Mouse (Mus musculus) midbrain, embryonic 10.5 days (tissue): ENCODE results near the gene Pkm. TPM values are rescaled to one million over a fixed set of nuclear protein-coding genes. Genes with fewer than 3 reads are reported as not detected.

Experiments
- DNase-seq: peaks from one replicate; pipeline ENCODE4 v3.0.0-alpha.2; 2017; ENCODE audit warnings: low spot score
- H3K27ac ChIP-seq: fragments of 300-500 bp; sonication (generic); replicated peaks from 2 replicates; pipeline ENCODE4 v1.5.1; 2016; ENCODE audit warnings: mild to moderate bottlenecking
- H3K27me3 ChIP-seq: fragments of 300-500 bp; sonication (generic); 2 replicates; pipeline ENCODE4 v1.6.1; 2016; ENCODE audit warnings: low read depth, mild to moderate bottlenecking; ENCODE audit not compliant: poor library complexity, severe bottlenecking
- H3K36me3 ChIP-seq: fragments of 300-500 bp; sonication (generic); 2 replicates; pipeline ENCODE4 v1.6.1; 2016; ENCODE audit warnings: mild to moderate bottlenecking, moderate library complexity
- H3K4me1 ChIP-seq: fragments of 300-500 bp; sonication (generic); 2 replicates; pipeline ENCODE4 v1.6.1; 2016
- H3K4me3 ChIP-seq: fragments of 300-500 bp; sonication (generic); 2 replicates; pipeline ENCODE4 v1.5.1; 2016; ENCODE audit warnings: mild to moderate bottlenecking, moderate library complexity
- H3K9me3 ChIP-seq: fragments of 300-500 bp; sonication (generic); replicated peaks from 2 replicates; pipeline ENCODE4 v1.6.1; 2016; ENCODE audit warnings: mild to moderate bottlenecking
- WGBS: fragments of 180-500 bp; shearing (Covaris S2); methylation state at CpG from one replicate; pipeline ENCODE4 v1.1.7; 2016; 5-methylcytosine and 5-hydroxymethylcytosine counted together
- polyA plus RNA-seq: library from polyadenylated mRNA; unstranded; fragments of >200 nt; fragmentation: Nextera tagmentation; extraction: Ambion mirVana; gene quantifications from 2 replicates; pipeline ENCODE4 v1.2.1, GENCODE M21; 2016

The Pkm gene
- polyA plus RNA-seq, 1 experiment from 2014 or later: 3,271 TPM

DNA sequence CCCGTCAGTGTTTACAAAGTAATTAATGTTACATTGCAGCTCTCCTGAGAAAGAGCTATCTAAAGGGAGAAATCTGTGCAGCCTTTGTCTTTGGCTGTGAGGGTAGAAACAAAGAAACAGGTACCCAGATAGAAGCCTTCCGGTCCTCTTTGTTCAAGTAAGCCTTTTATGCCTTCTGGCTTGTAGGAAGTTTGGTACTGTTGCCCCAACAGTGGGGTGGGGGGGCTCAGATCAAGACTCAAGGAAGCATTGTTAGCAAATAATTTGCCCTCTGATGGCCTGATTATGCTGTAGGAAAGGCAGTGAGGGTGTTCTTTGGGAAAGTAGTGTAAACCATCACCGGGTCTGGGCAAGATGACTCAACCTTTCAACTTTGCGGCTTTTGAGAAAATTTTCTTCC lies 2.0 kb downstream of the Pkm start:
- no peak for DNase-seq
- H3K36me3 ChIP-seq: peaks cover 48% of the 10 kb centered on the region
- peaks cover 63% of the 10 kb centered on the region for H3K4me1 ChIP-seq
- H3K27me3 ChIP-seq: no peaks in the 10 kb centered on the region
- H3K9me3 ChIP-seq: no peaks in the 10 kb centered on the region
- peak overlapping the region; percentile 92 for H3K4me3 ChIP-seq
- WGBS: 7% methylated on average over 4 of the region's 4 CpGs
- peak overlapping the region; percentile 100 for H3K27ac ChIP-seq

DNA sequence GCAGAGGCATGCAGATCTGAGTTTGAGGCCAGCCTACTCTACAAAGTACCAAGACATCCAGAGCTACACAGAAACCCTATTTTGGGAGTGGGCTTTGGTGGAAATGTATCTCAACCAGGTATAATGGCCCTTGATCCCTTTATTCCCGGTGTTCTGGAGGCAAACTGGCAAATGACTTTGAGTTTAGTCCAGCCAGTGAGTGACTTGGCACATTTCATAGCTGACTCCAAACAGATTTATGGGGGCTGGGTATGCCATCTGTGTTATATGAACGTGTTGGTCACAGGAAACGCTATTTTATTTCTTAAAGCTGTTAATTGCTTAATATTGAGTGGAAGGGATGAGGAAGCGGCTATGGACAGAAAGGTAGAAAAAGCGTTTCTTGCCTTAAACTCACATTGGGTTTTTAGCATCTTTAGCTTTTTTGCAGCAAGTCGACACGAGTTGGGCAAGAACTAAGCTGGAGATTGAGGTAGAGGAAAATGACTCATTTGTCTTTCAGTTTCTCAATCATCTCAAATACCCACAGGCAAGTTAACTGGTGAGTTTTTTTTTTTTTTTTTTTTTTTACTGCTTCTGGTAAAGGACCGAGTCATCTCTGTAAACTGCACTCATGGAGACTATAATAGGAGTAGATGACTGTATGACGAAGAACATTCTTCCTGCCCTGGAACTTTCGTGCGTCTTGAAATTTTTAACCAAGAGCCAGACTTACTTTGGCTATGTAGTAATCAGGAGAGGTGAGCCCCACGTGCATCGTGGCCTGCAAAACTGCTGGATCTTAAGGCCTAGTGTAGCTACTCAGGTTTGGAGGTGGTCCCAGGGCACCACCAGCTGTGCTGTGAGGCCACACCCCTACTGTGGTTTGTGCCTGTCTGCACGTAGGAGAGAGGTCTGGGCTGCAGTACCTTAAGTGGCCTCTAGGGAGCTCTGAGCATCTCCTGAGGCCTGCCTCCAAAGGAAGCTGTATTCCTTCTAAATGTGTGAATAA lies 3.2 kb downstream of the Pkm start:
- peak; percentile 89 for DNase-seq
- H3K27ac ChIP-seq: peak overlapping the region; percentile 100
- 29% methylated on average over 14 of the region's 14 CpGs for WGBS
- no peaks in the 10 kb centered on the region for H3K27me3 ChIP-seq
- H3K4me3 ChIP-seq: peak overlapping the region; percentile 92
- H3K4me1 ChIP-seq: peaks cover 71% of the 10 kb centered on the region
- no peaks in the 10 kb centered on the region for H3K9me3 ChIP-seq
- H3K36me3 ChIP-seq: peaks cover 60% of the 10 kb centered on the region

- Histone ChIP-seq H3K27me3 (no peaks in the 10 kb centered on the region), H3K36me3 (peaks cover 71% of the 10 kb centered on the region), H3K4me3 (peak overlapping the region; percentile 92), H3K27ac (peak overlapping the region; percentile 100), H3K9me3 (no peaks in the 10 kb centered on the region), H3K4me1 (peaks cover 64% of the 10 kb centered on the region)
- 66% methylated on average over 10 of the region's 10 CpGs for WGBS
- no peak for DNase-seq
These were observed 4.3 kb downstream of the Pkm start for GRCm38 (mm10) chr9:59660421-59660820.

GRCm38 (mm10) chr9:59661298-59661975 lies 5.3 kb downstream of the Pkm start:
- H3K27me3 ChIP-seq: no peaks in the 10 kb centered on the region
- peaks cover 81% of the 10 kb centered on the region for H3K36me3 ChIP-seq
- no peak for DNase-seq
- no peaks in the 10 kb centered on the region for H3K9me3 ChIP-seq
- 77% methylated on average over 6 of the region's 6 CpGs for WGBS
- H3K4me1 ChIP-seq: peaks cover 60% of the 10 kb centered on the region
- H3K4me3 ChIP-seq: peak overlapping the region; percentile 92
- peak overlapping the region; percentile 100; the same call in 1 of the 2 replicates for H3K27ac ChIP-seq

- Histone ChIP-seq H3K4me1 (peaks cover 58% of the 10 kb centered on the region), H3K36me3 (peaks cover 95% of the 10 kb centered on the region), H3K4me3 (no peak overlapping the region), H3K27ac (no peak overlapping the region), H3K27me3 (no peaks in the 10 kb centered on the region), H3K9me3 (no peaks in the 10 kb centered on the region)
- whole genome bisulfite sequencing: 92% methylated on average over 7 of the region's 7 CpGs
- no peak for DNase-seq
These were observed 7.1 kb downstream of the Pkm start for GRCm38 (mm10) chr9:59663226-59663625.

- Histone ChIP-seq H3K4me1 (peaks cover 50% of the 10 kb centered on the region), H3K36me3 (peaks cover 97% of the 10 kb centered on the region), H3K4me3 (no peak overlapping the region), H3K9me3 (no peaks in the 10 kb centered on the region), H3K27me3 (no peaks in the 10 kb centered on the region), H3K27ac (no peak overlapping the region)
- 74% methylated on average over 3 of the region's 3 CpGs for WGBS
- DNase-seq: no peak
These were observed 7.8 kb downstream of the Pkm start for GRCm38 (mm10) chr9:59663957-59664356.

- peaks cover 100% of the 10 kb centered on the region for H3K36me3 ChIP-seq
These were observed 8.6 kb downstream of the Pkm start for GRCm38 (mm10) chr9:59664664-59665256.

GRCm38 (mm10) chr9:59666016-59666415 lies 9.8 kb downstream of the Pkm start:
- WGBS: 90% methylated on average over 8 of the region's 8 CpGs
- DNase-seq: no peak
- peaks cover 100% of the 10 kb centered on the region for H3K36me3 ChIP-seq

More at GRCm38 (mm10) chr9:59664664-59665256, 8.6 kb downstream of the Pkm start:
- WGBS: 92% methylated on average over 4 of the region's 4 CpGs
- Histone ChIP-seq H3K9me3 (no peaks in the 10 kb centered on the region), H3K4me3 (no peak overlapping the region), H3K4me1 (peaks cover 42% of the 10 kb centered on the region), H3K27ac (no peak overlapping the region), H3K27me3 (no peaks in the 10 kb centered on the region)
- DNase-seq: no peak

DNA sequence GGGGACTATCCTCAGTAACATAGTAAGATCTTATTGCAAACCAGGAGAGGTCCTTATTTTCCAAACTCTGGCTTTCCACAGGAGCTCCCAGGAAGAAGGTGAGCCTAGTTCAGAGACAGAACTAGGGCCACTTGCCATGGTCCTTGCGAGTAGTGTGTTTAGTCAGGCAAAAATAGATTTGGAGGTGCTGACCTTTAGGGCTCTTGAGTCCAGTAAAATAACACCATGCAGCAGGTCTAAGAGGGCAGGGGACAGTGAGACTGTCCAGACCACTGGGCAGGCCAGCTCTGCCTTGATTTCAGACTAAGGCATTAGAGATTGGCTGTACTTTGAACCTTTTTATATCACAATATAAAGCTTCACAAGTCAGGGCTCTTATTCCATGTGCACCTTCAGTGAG lies 10.6 kb downstream of the Pkm start:
- Histone ChIP-seq H3K4me1 (peaks cover 22% of the 10 kb centered on the region), H3K9me3 (no peaks in the 10 kb centered on the region), H3K36me3 (peaks cover 100% of the 10 kb centered on the region), H3K27ac (no peak overlapping the region), H3K4me3 (no peak overlapping the region), H3K27me3 (no peaks in the 10 kb centered on the region)
- no peak for DNase-seq
- WGBS: 85% methylated on average over 1 of the region's 1 CpGs

More at GRCm38 (mm10) chr9:59666016-59666415, 9.8 kb downstream of the Pkm start:
- Histone ChIP-seq H3K9me3 (no peaks in the 10 kb centered on the region), H3K4me3 (no peak overlapping the region), H3K4me1 (peaks cover 30% of the 10 kb centered on the region), H3K27me3 (no peaks in the 10 kb centered on the region), H3K27ac (no peak overlapping the region)

GRCm38 (mm10) chr9:59667250-59667649 lies 11.1 kb downstream of the Pkm start:
- DNase-seq: no peak
- H3K27me3 ChIP-seq: no peaks in the 10 kb centered on the region
- no peaks in the 10 kb centered on the region for H3K9me3 ChIP-seq
- no peak overlapping the region for H3K4me3 ChIP-seq
- WGBS: 89% methylated on average over 4 of the region's 4 CpGs
- no peak overlapping the region for H3K27ac ChIP-seq
- H3K4me1 ChIP-seq: peaks cover 17% of the 10 kb centered on the region
- H3K36me3 ChIP-seq: peaks cover 100% of the 10 kb centered on the region

DNA sequence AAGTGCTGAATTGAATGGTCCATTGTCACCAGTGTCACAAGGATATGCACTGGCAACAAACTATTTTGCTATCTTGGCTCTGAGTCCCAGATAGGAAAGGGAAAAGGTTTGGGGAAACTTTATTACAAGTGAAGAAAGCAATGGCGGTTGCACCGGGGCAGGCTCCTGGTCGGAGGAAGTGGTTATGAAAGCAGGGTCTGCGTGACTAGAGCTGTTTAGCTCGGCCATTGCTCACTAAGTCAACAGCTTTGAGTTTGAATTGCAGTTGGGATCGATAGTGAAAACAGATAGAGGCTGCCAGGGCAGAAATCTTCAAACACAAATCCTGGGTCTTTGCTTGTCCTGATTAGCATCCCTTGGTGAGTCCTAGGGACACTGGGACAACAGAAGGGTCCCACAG lies 11.7 kb downstream of the Pkm start:
- WGBS: 91% methylated on average over 6 of the region's 6 CpGs
- H3K4me3 ChIP-seq: no peak overlapping the region
- no peaks in the 10 kb centered on the region for H3K9me3 ChIP-seq
- H3K27me3 ChIP-seq: no peaks in the 10 kb centered on the region
- peaks cover 100% of the 10 kb centered on the region for H3K36me3 ChIP-seq
- H3K4me1 ChIP-seq: peaks cover 11% of the 10 kb centered on the region
- H3K27ac ChIP-seq: no peak overlapping the region
- DNase-seq: no peak

GRCm38 (mm10) chr9:59668473-59668872 lies 12.3 kb downstream of the Pkm start:
- 85% methylated on average over 7 of the region's 7 CpGs for WGBS
- Histone ChIP-seq H3K27me3 (no peaks in the 10 kb centered on the region), H3K27ac (no peak overlapping the region), H3K4me3 (no peak overlapping the region), H3K9me3 (no peaks in the 10 kb centered on the region), H3K4me1 (peaks cover 5% of the 10 kb centered on the region), H3K36me3 (peaks cover 100% of the 10 kb centered on the region)
- no peak for DNase-seq
